Mouse (Mus musculus) testis, adult 2 months (tissue): ENCODE data around the gene Il6ra.

Experiments
- CTCF ChIP-seq: fragments of 200-500 bp; IDR thresholded peaks from 2 replicates; pipeline ENCODE4 v1.5.1; 2012; ENCODE audit warnings: low read depth, mild to moderate bottlenecking, inconsistent platforms, low read length, moderate library complexity; ENCODE audit not compliant: control insufficient read depth, insufficient read depth, insufficient replicate concordance
- POLR2A ChIP-seq: fragments of 200-500 bp; IDR thresholded peaks from 2 replicates; pipeline ENCODE4 v1.6.1; 2012; ENCODE audit warnings: low read depth, mild to moderate bottlenecking, inconsistent platforms, low read length, moderate library complexity; ENCODE audit not compliant: control insufficient read depth

DNA sequence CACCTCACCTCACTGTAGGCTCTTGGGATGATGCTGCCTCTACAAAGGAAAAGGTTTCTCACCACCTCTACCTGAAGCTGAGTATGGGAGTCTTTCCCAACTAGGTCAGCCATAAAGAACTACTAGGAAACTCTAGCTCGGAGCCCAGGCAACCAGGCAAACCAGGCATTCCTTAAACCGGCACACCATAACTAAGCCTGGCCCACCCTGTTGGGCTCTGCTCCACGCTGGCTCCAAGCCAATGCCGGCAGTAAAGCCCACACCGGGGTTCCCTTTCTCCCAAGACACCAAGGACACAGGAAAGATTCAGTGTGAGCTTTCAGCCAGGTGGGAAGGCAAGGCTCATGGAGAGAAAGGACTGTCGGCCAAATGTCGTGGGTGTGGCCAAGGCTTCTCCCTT lies 44.6 kb downstream of the Il6ra start:
- TF ChIP-seq CTCF (no peak), POLR2A (no peak)
